Mouse (Mus musculus): ENCODE measurements around the gene Inhbc. TPM values are rescaled to one million over a fixed set of nuclear protein-coding genes. Genes with fewer than 3 reads are reported as not detected.

Inhbc gene
- total RNA-seq (2014; rRNA removed; ENCODE audit: low replicate concordance), result not detected in 2 replicates
- not detected in 2 replicates for polyA plus RNA-seq (2015; fragmentation: Nextera tagmentation; extraction: Ambion mirVana)

- no peak within 1 kb of the TSS for H3K9ac ChIP-seq (replicated peaks; ENCODE audit: low read depth, low read length)
- WGBS, result 69% methylated on average over 22 of the region's 22 CpGs
- H3K27ac ChIP-seq (ENCODE audit: low read depth), result no peak within 1 kb of the TSS
- DNase-seq (ENCODE audit: low spot score) (no peak), ATAC-seq (ENCODE audit: insufficient read depth, low read depth) (no peak)
- no peaks in the 10 kb centered on the region for H3K4me1 ChIP-seq (ENCODE audit: control insufficient read depth, insufficient read depth)
- H3K9me3 ChIP-seq (replicated peaks; ENCODE audit: control insufficient read depth, low read length), result no peaks in the 10 kb centered on the region
- no peaks in the 10 kb centered on the region for H3K36me3 ChIP-seq (replicated peaks; ENCODE audit: control insufficient read depth, insufficient read depth, low read length)
- H3K4me3 ChIP-seq (ENCODE audit: low read depth, low read length), result no peak within 1 kb of the TSS
- TF ChIP-seq CTCF (IDR thresholded peaks at IDR 0.05; ENCODE audit: low read depth), result no peak
- TF ChIP-seq EP300 (IDR thresholded peaks at IDR 0.05; ENCODE audit: low read depth), result no peak
- H3K27me3 ChIP-seq (ENCODE audit: control insufficient read depth, insufficient read depth, low read length), result no peaks in the 10 kb centered on the region
- no peak within 1 kb of the TSS for H3K4me2 ChIP-seq (ENCODE audit: low read depth, low read length)
These were observed at the start of gene Inhbc for GRCm38 (mm10) chr10:127369834-127370820. Gene Inhbc (minus strand): TSS chr10:127370431.

- Histone ChIP-seq H3K27ac (ENCODE audit: low read depth) (no peak overlapping the region), H3K36me3 (replicated peaks; ENCODE audit: control insufficient read depth, insufficient read depth, low read length) (peaks cover 3% of the 10 kb centered on the region; the same call in 1 of the 2 replicates), H3K9me3 (replicated peaks; ENCODE audit: control insufficient read depth, low read length) (no peaks in the 10 kb centered on the region), H3K27me3 (ENCODE audit: control insufficient read depth, insufficient read depth, low read length) (no peaks in the 10 kb centered on the region), H3K9ac (replicated peaks; ENCODE audit: low read depth, low read length) (no peak overlapping the region), H3K4me2 (ENCODE audit: low read depth, low read length) (no peak overlapping the region), H3K4me3 (ENCODE audit: low read depth, low read length) (no peak overlapping the region), H3K4me1 (ENCODE audit: control insufficient read depth, insufficient read depth) (peaks cover 23% of the 10 kb centered on the region)
- DNase-seq (ENCODE audit: low spot score) (no peak), ATAC-seq (ENCODE audit: insufficient read depth, low read depth) (no peak)
- WGBS, result 71% methylated on average over 3 of the region's 3 CpGs
- TF ChIP-seq CTCF (IDR thresholded peaks at IDR 0.05; ENCODE audit: low read depth) (no peak), EP300 (IDR thresholded peaks at IDR 0.05; ENCODE audit: low read depth) (no peak)
These were observed 43.9 kb upstream of the Inhbc start for GRCm38 (mm10) chr10:127414141-127414540.

- H3K4me1 ChIP-seq (ENCODE audit: control insufficient read depth, insufficient read depth), result peaks cover 22% of the 10 kb centered on the region
- peaks cover 3% of the 10 kb centered on the region; the same call in 1 of the 2 replicates for H3K36me3 ChIP-seq (replicated peaks; ENCODE audit: control insufficient read depth, insufficient read depth, low read length)
- no peaks in the 10 kb centered on the region for H3K9me3 ChIP-seq (replicated peaks; ENCODE audit: control insufficient read depth, low read length)
- DNase-seq (ENCODE audit: low spot score) (no peak), ATAC-seq (ENCODE audit: insufficient read depth, low read depth) (no peak)
- no peak for TF ChIP-seq CTCF (IDR thresholded peaks at IDR 0.05; ENCODE audit: low read depth)
- TF ChIP-seq EP300 (IDR thresholded peaks at IDR 0.05; ENCODE audit: low read depth), result no peak
- H3K4me2 ChIP-seq (ENCODE audit: low read depth, low read length), result no peak overlapping the region
- H3K27me3 ChIP-seq (ENCODE audit: control insufficient read depth, insufficient read depth, low read length), result no peaks in the 10 kb centered on the region
- no peak overlapping the region for H3K4me3 ChIP-seq (ENCODE audit: low read depth, low read length)
- no peak overlapping the region for H3K27ac ChIP-seq (ENCODE audit: low read depth)
- 82% methylated on average over 1 of the region's 1 CpGs for WGBS
- H3K9ac ChIP-seq (replicated peaks; ENCODE audit: low read depth, low read length), result no peak overlapping the region
These were observed 43.4 kb upstream of the Inhbc start for GRCm38 (mm10) chr10:127413585-127413984.

GRCm38 (mm10) chr10:127412776-127413175 lies 42.5 kb upstream of the Inhbc start:
- H3K36me3 ChIP-seq (replicated peaks; ENCODE audit: control insufficient read depth, insufficient read depth, low read length), result 0 out of 2 replicates have a peak, but pooled peaks cover 3% of the 10 kb centered on the region
- DNase-seq (ENCODE audit: low spot score) (no peak), ATAC-seq (ENCODE audit: insufficient read depth, low read depth) (no peak)
- H3K9me3 ChIP-seq (replicated peaks; ENCODE audit: control insufficient read depth, low read length), result no peaks in the 10 kb centered on the region
- WGBS, result 15% methylated on average over 2 of the region's 2 CpGs
- no peak overlapping the region for H3K27ac ChIP-seq (ENCODE audit: low read depth)
- H3K4me1 ChIP-seq (ENCODE audit: control insufficient read depth, insufficient read depth), result peaks cover 22% of the 10 kb centered on the region
- no peak overlapping the region for H3K4me3 ChIP-seq (ENCODE audit: low read depth, low read length)
- no peak overlapping the region for H3K9ac ChIP-seq (replicated peaks; ENCODE audit: low read depth, low read length)
- H3K27me3 ChIP-seq (ENCODE audit: control insufficient read depth, insufficient read depth, low read length), result no peaks in the 10 kb centered on the region
- no peak overlapping the region for H3K4me2 ChIP-seq (ENCODE audit: low read depth, low read length)
- TF ChIP-seq EP300 (IDR thresholded peaks at IDR 0.05; ENCODE audit: low read depth) (no peak), CTCF (IDR thresholded peaks at IDR 0.05; ENCODE audit: low read depth) (no peak)

GRCm38 (mm10) chr10:127412101-127412500 lies 41.9 kb upstream of the Inhbc start:
- Histone ChIP-seq H3K9me3 (replicated peaks; ENCODE audit: control insufficient read depth, low read length) (no peaks in the 10 kb centered on the region), H3K27ac (ENCODE audit: low read depth) (0 out of 2 replicates have a peak overlapping the region, but pooled peaks have one; percentile 25), H3K4me2 (ENCODE audit: low read depth, low read length) (no peak overlapping the region), H3K36me3 (replicated peaks; ENCODE audit: control insufficient read depth, insufficient read depth, low read length) (peaks cover 3% of the 10 kb centered on the region; the same call in 1 of the 2 replicates), H3K27me3 (ENCODE audit: control insufficient read depth, insufficient read depth, low read length) (no peaks in the 10 kb centered on the region), H3K4me1 (ENCODE audit: control insufficient read depth, insufficient read depth) (peaks cover 22% of the 10 kb centered on the region), H3K9ac (replicated peaks; ENCODE audit: low read depth, low read length) (0 out of 2 replicates have a peak overlapping the region, but pooled peaks have one; percentile 6), H3K4me3 (ENCODE audit: low read depth, low read length) (no peak overlapping the region)
- no peak for DNase-seq (ENCODE audit: low spot score)
- no peak for TF ChIP-seq EP300 (IDR thresholded peaks at IDR 0.05; ENCODE audit: low read depth)
- TF ChIP-seq CTCF (IDR thresholded peaks at IDR 0.05; ENCODE audit: low read depth), result no peak
- WGBS, result 35% methylated on average over 5 of the region's 5 CpGs
- ATAC-seq (ENCODE audit: insufficient read depth, low read depth), result no peak

Data from heart, postnatal 0 days (tissue).